Mouse (Mus musculus) kidney, embryonic 16.5 days (tissue): ENCODE data around the gene Phf21a. TPM values are rescaled to one million over a fixed set of nuclear protein-coding genes. Genes with fewer than 3 reads are reported as not detected.

Experiments
- ATAC-seq: fragments of 200-750 bp; cut with Nextera tagmentation; 2 replicates; pipeline ENCODE4 v1.8.0; 2017; ENCODE audit warnings: moderate TSS enrichment; ENCODE audit not compliant: low FRiP score, low TSS enrichment
- H3K27ac ChIP-seq: fragments of 300-500 bp; sonication (generic); 2 replicates; pipeline ENCODE4 v1.5.1; 2014; ENCODE audit warnings: low read length
- H3K27me3 ChIP-seq: fragments of 300-500 bp; sonication (generic); 2 replicates; pipeline ENCODE4 v1.6.1; 2014; ENCODE audit warnings: low read length, control low read depth, mixed read lengths; ENCODE audit not compliant: insufficient read depth
- H3K36me3 ChIP-seq: fragments of 300-500 bp; sonication (generic); 2 replicates; pipeline ENCODE4 v1.6.1; 2014; ENCODE audit warnings: low read length, control low read depth, mixed read lengths; ENCODE audit not compliant: insufficient read depth
- H3K4me1 ChIP-seq: fragments of 300-500 bp; sonication (generic); 2 replicates; pipeline ENCODE4 v1.6.1; 2014; ENCODE audit warnings: low read length, control low read depth, mixed read lengths; ENCODE audit not compliant: insufficient read depth
- H3K4me2 ChIP-seq: fragments of 300-500 bp; sonication (generic); replicated peaks from 2 replicates; pipeline ENCODE4 v1.6.1; 2014; ENCODE audit warnings: low read depth, low read length
- H3K4me3 ChIP-seq: fragments of 300-500 bp; sonication (generic); 2 replicates; pipeline ENCODE4 v1.5.1; 2014; ENCODE audit warnings: mild to moderate bottlenecking, low read length
- H3K9ac ChIP-seq: fragments of 300-500 bp; sonication (generic); replicated peaks from 2 replicates; pipeline ENCODE4 v1.6.1; 2014; ENCODE audit warnings: low read length
- H3K9me3 ChIP-seq: fragments of 300-500 bp; sonication (generic); 2 replicates; pipeline ENCODE4 v1.6.1; 2016; ENCODE audit warnings: low read length, control low read depth
- WGBS: fragments of 180-500 bp; shearing (Covaris S2); extraction: QIAGEN DNeasy Blood & Tissue Kit; methylation state at CpG from one replicate; pipeline ENCODE4 v1.1.7; 2014; 5-methylcytosine and 5-hydroxymethylcytosine counted together
- microRNA counts: library from miRNA; unstranded; fragments of <30 nt; microRNA quantifications from one replicate; lab custom pipeline; 2016
- microRNA-seq: library from miRNA; unstranded; fragments of <30 nt; microRNA quantifications from one replicate; pipeline ENCODE4, GENCODE M21; 2016
- polyA plus RNA-seq: library from polyadenylated mRNA; unstranded; fragments of >200 nt; fragmentation: Nextera tagmentation; extraction: Ambion mirVana; gene quantifications from 2 replicates; pipeline ENCODE4 v1.2.1, GENCODE M21; 2015

Gene Phf21a
- polyA plus RNA-seq, 1 experiment from 2014 or later: 25.2 TPM

DNA sequence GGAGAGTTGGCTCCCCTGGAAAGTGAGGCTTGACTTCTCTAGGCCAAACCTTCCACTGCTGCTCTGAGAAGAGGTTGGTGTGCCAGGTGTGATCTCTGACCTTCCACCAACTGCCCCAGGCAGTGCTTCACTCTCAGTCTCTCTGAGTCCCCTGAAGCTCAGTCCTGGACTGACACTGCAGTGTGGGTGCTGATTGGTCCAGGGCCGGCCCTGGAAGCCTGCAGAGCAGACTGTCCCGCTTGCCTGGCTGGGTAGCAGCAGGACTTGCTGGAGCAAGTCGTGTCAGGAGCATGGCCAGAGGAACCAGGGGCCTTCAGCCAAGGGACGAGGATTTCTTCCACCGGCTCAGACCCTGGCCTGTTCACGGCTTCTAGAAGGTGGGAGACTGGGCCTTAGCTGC is 311.8 kb downstream of the Phf21a start:
- WGBS: 75% methylated on average over 6 of the region's 6 CpGs
- peaks cover 8% of the 10 kb centered on the region for H3K4me1 ChIP-seq
- ATAC-seq: no peak
- no peak overlapping the region for H3K9ac ChIP-seq
- H3K4me3 ChIP-seq: no peak overlapping the region
- H3K27ac ChIP-seq: no peak overlapping the region
- H3K27me3 ChIP-seq: no peaks in the 10 kb centered on the region
- no peaks in the 10 kb centered on the region for H3K9me3 ChIP-seq
- peaks cover 23% of the 10 kb centered on the region for H3K36me3 ChIP-seq
- no peak overlapping the region for H3K4me2 ChIP-seq

DNA sequence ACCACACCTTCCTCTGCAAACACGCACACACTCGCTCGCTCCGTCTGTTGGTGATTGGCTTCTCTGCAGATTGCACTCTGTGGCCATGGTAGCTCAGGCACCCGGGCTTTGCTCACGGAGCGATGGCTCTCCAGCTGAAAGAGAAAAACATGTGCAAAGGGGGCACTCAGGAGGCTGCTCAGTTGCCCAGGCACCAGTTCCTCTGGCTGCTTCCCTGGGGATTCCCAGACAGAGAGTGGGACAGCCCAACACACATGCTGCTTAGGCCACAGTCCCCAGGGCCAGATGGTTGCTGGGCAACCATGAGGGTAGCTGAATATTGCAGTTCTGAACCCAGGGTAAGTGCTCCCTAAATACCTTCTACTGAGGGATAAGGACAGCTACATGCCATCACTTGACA is 312.8 kb downstream of the Phf21a start:
- Histone ChIP-seq H3K4me1 (peaks cover 4% of the 10 kb centered on the region), H3K36me3 (peaks cover 32% of the 10 kb centered on the region), H3K9ac (no peak overlapping the region), H3K4me2 (no peak overlapping the region), H3K4me3 (no peak overlapping the region), H3K27me3 (no peaks in the 10 kb centered on the region), H3K27ac (no peak overlapping the region), H3K9me3 (no peaks in the 10 kb centered on the region)
- ATAC-seq: no peak
- WGBS: 90% methylated on average over 7 of the region's 7 CpGs

DNA sequence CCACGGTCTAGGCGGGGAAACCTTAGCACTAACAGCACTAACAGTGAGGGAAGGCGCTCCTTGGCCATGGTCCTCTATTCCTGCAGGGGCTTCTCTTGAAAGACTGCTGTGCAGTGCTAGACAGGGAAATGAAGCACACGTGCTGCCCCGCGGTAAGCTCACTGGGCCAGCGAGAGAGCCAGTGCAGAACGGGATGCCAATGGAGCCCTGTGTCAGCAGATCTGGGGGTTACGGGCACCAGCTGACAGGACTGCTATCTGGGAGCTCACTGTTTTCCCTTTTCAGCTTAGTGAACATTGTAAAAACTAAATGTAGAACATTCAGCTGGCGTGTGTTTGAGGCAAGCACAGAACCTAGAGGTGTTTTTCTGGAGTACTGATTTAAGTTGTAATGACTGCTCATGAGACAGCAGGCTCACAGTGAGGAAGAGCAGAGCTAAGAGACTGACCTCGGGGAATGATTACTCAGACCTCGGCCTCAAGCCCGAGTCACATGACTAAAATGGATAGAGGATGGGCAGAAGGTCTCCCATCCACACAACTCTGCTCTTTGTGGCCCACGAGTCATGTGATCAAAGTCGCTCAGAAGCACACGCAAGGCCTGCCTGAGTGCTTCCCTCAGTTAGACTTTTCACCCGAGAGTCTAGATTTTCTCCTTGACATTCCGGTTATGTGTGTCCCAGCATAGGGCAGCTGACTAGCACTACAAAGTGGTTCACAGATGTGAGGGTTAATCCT is 315.6 kb downstream of the Phf21a start:
- WGBS: 84% methylated on average over 18 of the region's 18 CpGs
- H3K4me1 ChIP-seq: no peaks in the 10 kb centered on the region
- H3K4me2 ChIP-seq: no peak overlapping the region
- peaks cover 59% of the 10 kb centered on the region for H3K36me3 ChIP-seq
- no peaks in the 10 kb centered on the region for H3K9me3 ChIP-seq
- 0 out of 2 replicates have a peak, but pooled peaks have one; percentile 39 for ATAC-seq
- H3K27ac ChIP-seq: no peak overlapping the region
- H3K27me3 ChIP-seq: no peaks in the 10 kb centered on the region
- H3K9ac ChIP-seq: no peak overlapping the region
- H3K4me3 ChIP-seq: no peak overlapping the region

DNA sequence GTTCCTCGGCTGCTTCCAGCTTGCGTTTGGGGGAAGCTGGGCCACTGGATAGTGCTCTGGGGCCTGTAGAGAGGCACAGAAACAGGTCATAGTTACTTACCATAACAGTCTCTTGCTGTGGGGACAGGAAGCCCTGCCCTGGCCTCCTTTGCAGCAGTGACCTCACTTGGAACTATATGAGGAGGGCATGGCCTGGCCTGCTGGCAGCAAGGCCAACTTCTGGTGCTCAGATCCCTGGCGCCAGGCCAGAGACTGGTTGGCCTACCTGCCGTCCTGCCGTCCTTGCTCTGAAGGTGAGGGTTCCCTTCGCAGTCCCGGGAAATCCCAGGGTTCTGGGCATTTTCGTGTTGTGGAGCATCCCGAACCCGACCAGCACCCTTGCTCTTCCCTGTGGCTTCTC is 318.8 kb downstream of the Phf21a start:
- WGBS: 90% methylated on average over 10 of the region's 10 CpGs
- H3K27me3 ChIP-seq: no peaks in the 10 kb centered on the region
- ATAC-seq: no peak
- H3K4me1 ChIP-seq: no peaks in the 10 kb centered on the region
- no peak overlapping the region for H3K4me2 ChIP-seq
- H3K9ac ChIP-seq: no peak overlapping the region
- H3K36me3 ChIP-seq: peaks cover 75% of the 10 kb centered on the region
- no peaks in the 10 kb centered on the region for H3K9me3 ChIP-seq
- H3K27ac ChIP-seq: no peak overlapping the region
- H3K4me3 ChIP-seq: no peak overlapping the region

MicroRNAs encoded within 50 kb of the gene (microRNA counts, 519-probe panel; counts per million panel counts)
- 3,544 counts per million, percentile 82 among the panel's probes with 10 or more counts for microRNA mmu-miR-1955 (lab: Ali Mortazavi, UCI)

Small RNA genes within 50 kb of the gene (microRNA-seq; reads per million reads assigned to microRNA genes)
- gene Mir1955: 19.3 reads per million, percentile 38 among the genes with 10 or more reads in this experiment
- gene Mir7000: 0.63 reads per million

Other genes with a start within 250 kb of the Phf21a start
- 0.11 and 0.19 TPM in 2 replicates for gene Chrm4, start 165.9 kb upstream of the Phf21a start, polyA plus RNA-seq
- gene Mdk, start 160.8 kb upstream of the Phf21a start, polyA plus RNA-seq: 1,159 and 1,184 TPM in 2 replicates
- 0.27 and 0.71 TPM in 2 replicates for gene Gm9821, start 147.4 kb upstream of the Phf21a start, polyA plus RNA-seq
- 52.0 and 52.1 TPM in 2 replicates for gene Dgkz, start 117.3 kb upstream of the Phf21a start, polyA plus RNA-seq
- gene Creb3l1, start 68.6 kb upstream of the Phf21a start, polyA plus RNA-seq: 12.3 and 14.9 TPM in 2 replicates